ENCODE assay signal across 20 mouse cellular contexts in genomic region chr3:104609690-104610380, GRCm38 (mm10). TPM values are rescaled to one million over a fixed set of nuclear protein-coding genes. Genes with fewer than 3 reads are reported as not detected.
DNase-seq lines count a peak whose midpoint lies in the region; ATAC-seq and TF ChIP-seq lines count a peak whose summit lies in the region.
"Had no signal": no experiment of that assay in that cellular context is flagged by ENCODE, and none has a peak within 500 bp of the region (broad histone marks: within the 10 kb centered on the region; RNA-seq: fewer than 3 reads in every experiment).

No protein-coding gene starts in this region.

- H3K9me3 ChIP-seq in midbrain, embryonic 11.5 days (ENCODE audit: control insufficient read depth, low read length) = no peaks in the 10 kb centered on the region
- no peaks in the 10 kb centered on the region for H3K9me3 ChIP-seq in midbrain, postnatal 0 days (ENCODE audit: low read length)
- no peaks in the 10 kb centered on the region for H3K9me3 ChIP-seq in stomach, postnatal 0 days (ENCODE audit: control insufficient read depth, low read length)
- H3K9me3 ChIP-seq: midbrain, embryonic 15.5 days had no signal

- H3K4me2 ChIP-seq in midbrain, embryonic 11.5 days = no peak overlapping the region
- no peak overlapping the region for H3K4me2 ChIP-seq in midbrain, postnatal 0 days (ENCODE audit: low read depth, low read length, poor library complexity, severe bottlenecking)
- H3K4me2 ChIP-seq in stomach, postnatal 0 days (replicated peaks; ENCODE audit: low read depth) = no peak overlapping the region
- H3K4me2 ChIP-seq: liver, embryonic 11.5 days; lung, embryonic 14.5 days; midbrain, embryonic 15.5 days had no signal

- no peak overlapping the region for H3K4me3 ChIP-seq in midbrain, embryonic 11.5 days (ENCODE audit: low read depth, low read length)
- H3K4me3 ChIP-seq in midbrain, postnatal 0 days (ENCODE audit: low read depth, low read length) = no peak overlapping the region
- no peak overlapping the region for H3K4me3 ChIP-seq in stomach, postnatal 0 days (ENCODE audit: low read depth, low read length)
- H3K4me3 ChIP-seq: midbrain, embryonic 15.5 days had no signal

- peak; percentile 91 for DNase-seq in heart, adult 11 months
- DNase-seq in heart, postnatal 14 days = no peak
- peak; percentile 70 for DNase-seq in midbrain, embryonic 11.5 days (ENCODE audit: low spot score, missing footprints)
- DNase-seq in midbrain, postnatal 0 days (ENCODE audit: low spot score) = no peak
- peak; percentile 52 for DNase-seq in adrenal gland, postnatal 25 days
- DNase-seq in stomach, postnatal 0 days (ENCODE audit: low spot score) = peak; percentile 24
- DNase-seq in yolk sac, embryonic 10.5 days (ENCODE audit: low spot score) = no peak
- DNase-seq: cerebellum, postnatal 14 days; kidney, adult 2 months; kidney, postnatal 36 days; left cerebral cortex, postnatal 4 days; right cerebral cortex, postnatal 14 days; thymus, adult 2 months had no signal

- no peaks in the 10 kb centered on the region for H3K27me3 ChIP-seq in midbrain, embryonic 11.5 days (ENCODE audit: control insufficient read depth, insufficient read depth, low read length)
- no peaks in the 10 kb centered on the region for H3K27me3 ChIP-seq in midbrain, postnatal 0 days (ENCODE audit: insufficient read depth, low read length)
- H3K27me3 ChIP-seq in stomach, postnatal 0 days (ENCODE audit: control insufficient read depth, insufficient read depth, low read length) = no peaks in the 10 kb centered on the region
- H3K27me3 ChIP-seq: midbrain, embryonic 15.5 days had no signal

- ATAC-seq in midbrain, embryonic 11.5 days (ENCODE audit: low FRiP score) = no peak
- no peak for ATAC-seq in midbrain, postnatal 0 days (ENCODE audit: low FRiP score)
- peak; percentile 57 for ATAC-seq in stomach, postnatal 0 days (ENCODE audit: low FRiP score, low TSS enrichment)
- ATAC-seq in granulocyte monocyte progenitor cell, adult 5-6 weeks (replicated peaks; ENCODE audit: poor library complexity, severe bottlenecking) = no peak
- ATAC-seq: activated CD4-positive, CD25-positive, alpha-beta regulatory T cell, adult 4 months; CD4-positive, CD25-positive, alpha-beta regulatory T cell, adult 4 months; hindbrain, embryonic 16.5 days; midbrain, embryonic 15.5 days had no signal

- no peak overlapping the region for H3K27ac ChIP-seq in midbrain, embryonic 11.5 days (ENCODE audit: low read depth, low read length)
- no peak overlapping the region for H3K27ac ChIP-seq in midbrain, postnatal 0 days (ENCODE audit: low read depth, low read length)
- 0 out of 2 replicates have a peak overlapping the region, but pooled peaks have one; percentile 18 for H3K27ac ChIP-seq in stomach, postnatal 0 days (replicated peaks)
- H3K27ac ChIP-seq: midbrain, embryonic 15.5 days had no signal

- H3K4me1 ChIP-seq in midbrain, embryonic 11.5 days (ENCODE audit: control insufficient read depth, insufficient read depth, low read length) = no peaks in the 10 kb centered on the region
- no peaks in the 10 kb centered on the region for H3K4me1 ChIP-seq in midbrain, postnatal 0 days (ENCODE audit: insufficient read depth, low read length)
- no peaks in the 10 kb centered on the region for H3K4me1 ChIP-seq in stomach, postnatal 0 days (replicated peaks; ENCODE audit: control insufficient read depth, insufficient read depth)
- H3K4me1 ChIP-seq: midbrain, embryonic 15.5 days had no signal

- TF ChIP-seq CTCF in midbrain, postnatal 0 days (IDR thresholded peaks at IDR 0.05) = no peak
- TF ChIP-seq CTCF in stomach, postnatal 0 days (IDR thresholded peaks at IDR 0.05; ENCODE audit: low read depth) = no peak

- no peak for TF ChIP-seq EP300 in stomach, postnatal 0 days (optimal IDR thresholded peaks at IDR 0.05)

- intact Hi-C loops in heart, postnatal 14 days (cut with DNase I) = no loop called here

- H3K36me3 ChIP-seq in midbrain, embryonic 11.5 days (ENCODE audit: control insufficient read depth, insufficient read depth, low read length) = no peaks in the 10 kb centered on the region
- H3K36me3 ChIP-seq in midbrain, postnatal 0 days (ENCODE audit: insufficient read depth, low read length) = no peaks in the 10 kb centered on the region
- no peaks in the 10 kb centered on the region for H3K36me3 ChIP-seq in stomach, postnatal 0 days (ENCODE audit: control insufficient read depth, insufficient read depth, low read length)
- H3K36me3 ChIP-seq: midbrain, embryonic 15.5 days had no signal

- H3K9ac ChIP-seq in midbrain, embryonic 11.5 days (ENCODE audit: low read length) = no peak overlapping the region
- no peak overlapping the region for H3K9ac ChIP-seq in midbrain, postnatal 0 days (replicated peaks; ENCODE audit: low read length, poor library complexity, severe bottlenecking)
- H3K9ac ChIP-seq in stomach, postnatal 0 days (ENCODE audit: low read length) = no peak overlapping the region
- H3K9ac ChIP-seq: lung, embryonic 14.5 days; midbrain, embryonic 15.5 days had no signal

- 88% methylated on average over 8 of the region's 8 CpGs for WGBS in midbrain, embryonic 11.5 days
- 80% methylated on average over 8 of the region's 8 CpGs for WGBS in midbrain, postnatal 0 days
- 41% methylated on average over 8 of the region's 8 CpGs for WGBS in stomach, postnatal 0 days

RNA-seq across cellular contexts. Expression of gene Slc16a1, which starts 28.6 kb away (rescaled TPM):
- total RNA-seq in heart, postnatal 14 days (2021) = 100 to 1,000 TPM; 153 to 157 TPM
- 31.9 and 36.3 TPM in 2 replicates for polyA plus RNA-seq in midbrain, embryonic 11.5 days (2014; fragmentation: Nextera tagmentation; extraction: Ambion mirVana)
- total RNA-seq in midbrain, postnatal 0 days (2014; rRNA removed) = 31.2 and 36.6 TPM in 2 replicates
- polyA plus RNA-seq in midbrain, postnatal 0 days (2015; fragmentation: Nextera tagmentation; extraction: Ambion mirVana) = 19.1 and 20.5 TPM in 2 replicates
- 26.1 and 31.4 TPM in 2 replicates for total RNA-seq in adrenal gland, postnatal 25 days (2021)
- polyA plus RNA-seq in stomach, postnatal 0 days (2015; fragmentation: Nextera tagmentation; extraction: Ambion mirVana) = 32.0 and 32.1 TPM in 2 replicates
- total RNA-seq in granulocyte monocyte progenitor cell, adult 5-6 weeks (2014; fragmentation: Nextera tagmentation) = 36.4 and 42.5 TPM in 2 replicates
- 85.3 and 88.6 TPM in 2 replicates for total RNA-seq in granulocyte monocyte progenitor cell, adult 5-6 weeks (2017)

Comparison
In these comparisons a context has a peak if more than half of its experiments do, and no peak if none do; other contexts are left out.
1. DNase-seq: peak in heart, adult 11 months (single experiment), midbrain, embryonic 11.5 days (single experiment), adrenal gland, postnatal 25 days (single experiment) and stomach, postnatal 0 days (single experiment); none in heart, postnatal 14 days (0 of 2), midbrain, postnatal 0 days (single experiment) and yolk sac, embryonic 10.5 days (single experiment).